Mouse (Mus musculus): ENCODE measurements around the gene Fam126a. TPM values are rescaled to one million over a fixed set of nuclear protein-coding genes. Genes with fewer than 3 reads are reported as not detected.

Fam126a gene
- total RNA-seq, 2 experiments from 2014 or later = 14.9 to 19.6 TPM

DNA sequence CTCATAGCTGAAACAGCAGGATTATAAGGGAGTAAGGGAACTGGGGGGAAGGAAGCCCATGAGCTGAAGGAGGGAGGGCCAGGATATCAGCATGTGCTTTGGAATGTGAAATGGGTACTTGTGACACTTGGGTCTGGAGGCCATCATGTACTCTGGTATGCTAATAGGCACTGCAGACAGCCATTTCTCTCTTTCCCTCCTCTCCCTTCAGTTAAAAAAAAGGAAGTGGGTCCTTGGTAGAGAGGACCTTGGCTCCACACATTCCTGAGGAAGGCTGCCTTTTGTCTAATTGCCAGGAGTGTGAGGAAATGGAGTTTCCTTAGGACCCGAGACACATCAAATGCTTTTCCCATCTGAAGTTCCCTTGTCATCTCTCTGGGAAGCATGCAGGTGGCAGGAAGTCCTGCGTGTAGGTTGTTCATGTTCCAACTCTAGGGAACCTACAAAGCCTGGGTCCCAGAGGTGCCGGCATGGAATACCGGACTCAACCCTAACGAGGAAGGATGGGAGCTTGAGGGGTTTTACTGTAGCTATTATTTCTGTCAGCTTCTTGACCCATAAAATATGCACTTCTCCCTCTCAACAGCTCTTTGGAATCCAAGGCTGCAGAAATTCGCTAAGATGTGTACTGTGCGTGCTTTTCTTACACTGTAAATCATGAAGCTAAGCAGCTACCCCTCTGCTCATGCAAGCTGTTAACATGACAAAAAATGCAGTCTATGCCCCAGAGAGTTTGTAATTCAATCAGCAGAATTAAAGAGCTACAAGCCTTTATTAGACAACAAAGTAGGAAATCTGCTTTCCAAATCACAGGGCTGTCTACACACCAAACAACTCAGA lies 110.4 kb downstream of the Fam126a start:
- Histone ChIP-seq H3K4me3 (no peak overlapping the region), H3K27ac (no peak overlapping the region)
- intact Hi-C loops (cut with DNase I) = no loop called here
- no peak for TF ChIP-seq CTCF (IDR thresholded peaks at IDR 0.05)
- no peak for DNase-seq (ENCODE audit: extremely low spot score in 1 of 2, low spot score in 2 of 2)

DNA sequence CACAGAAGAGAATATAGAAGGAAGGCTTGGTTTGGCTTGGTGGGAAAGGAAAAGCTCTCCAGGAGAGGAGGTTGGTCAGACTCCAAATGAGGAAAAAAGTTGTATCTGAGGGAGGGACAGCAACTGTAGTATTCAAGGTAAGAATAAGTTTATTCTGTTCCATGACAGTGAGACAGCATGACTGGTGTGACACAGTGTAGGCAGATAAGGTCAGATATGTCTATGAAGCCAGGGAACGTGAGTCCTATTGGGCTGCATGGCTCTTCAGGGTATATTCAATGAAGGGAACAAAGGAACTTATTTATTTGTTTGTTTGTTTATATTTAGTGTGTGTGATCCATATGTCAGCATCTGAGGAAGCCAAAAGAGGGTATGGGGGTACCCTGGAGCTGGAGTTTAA lies 113.2 kb downstream of the Fam126a start:
- Histone ChIP-seq H3K4me3 (no peak overlapping the region), H3K27ac (no peak overlapping the region)
- no peak for DNase-seq (ENCODE audit: extremely low spot score in 1 of 2, low spot score in 2 of 2)
- intact Hi-C loops (cut with DNase I) = no loop called here
- no peak for TF ChIP-seq CTCF (IDR thresholded peaks at IDR 0.05)

DNA sequence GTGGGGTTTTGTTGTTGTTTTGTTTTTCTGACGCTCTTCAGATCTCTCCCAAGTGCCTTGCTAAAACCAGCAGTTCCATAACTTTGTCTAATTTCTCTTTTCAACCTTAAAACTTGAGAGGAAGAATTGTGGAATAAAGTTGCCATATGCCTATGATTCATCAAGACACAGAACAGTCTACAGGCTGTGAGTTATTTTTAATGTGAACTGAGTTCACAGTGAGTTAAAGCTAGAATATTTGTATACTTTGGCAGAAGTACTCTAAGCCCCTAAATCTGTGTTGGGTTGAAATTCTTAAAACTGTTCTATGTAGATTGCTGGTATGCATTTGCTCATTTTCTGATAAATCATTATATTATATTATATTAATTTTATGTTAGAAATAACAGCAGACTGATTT lies 118.9 kb downstream of the Fam126a start:
- DNase-seq (ENCODE audit: extremely low spot score in 1 of 2, low spot score in 2 of 2) = no peak
- Histone ChIP-seq H3K27ac (no peak overlapping the region; the same call in 1 of the 2 replicates), H3K4me3 (no peak overlapping the region)
- intact Hi-C loops (cut with DNase I) = no loop called here
- no peak for TF ChIP-seq CTCF (IDR thresholded peaks at IDR 0.05)

DNA sequence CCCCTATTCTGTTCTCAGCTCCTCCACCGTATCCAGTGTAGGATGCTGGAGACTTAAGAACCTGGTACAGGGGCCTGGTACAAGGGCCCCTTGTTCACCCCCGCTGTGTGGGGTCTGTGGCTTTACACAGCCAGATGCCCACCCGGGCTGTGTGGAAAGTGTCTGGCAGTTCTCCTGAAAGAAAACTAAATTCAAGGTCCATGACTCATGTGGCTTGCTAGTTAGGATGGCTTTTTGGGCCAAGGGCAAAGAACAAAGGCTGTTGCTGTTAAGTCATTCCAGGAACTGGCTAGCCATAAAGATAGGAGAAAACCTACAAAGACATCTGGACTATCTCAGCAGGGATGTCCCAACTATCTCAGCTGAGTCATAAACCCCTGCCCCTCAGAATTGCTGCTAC lies 121.2 kb downstream of the Fam126a start:
- TF ChIP-seq CTCF (IDR thresholded peaks at IDR 0.05) = no peak
- H3K4me3 ChIP-seq = no peak overlapping the region
- intact Hi-C loops (cut with DNase I) = no loop called here
- H3K27ac ChIP-seq = no peak overlapping the region
- DNase-seq (ENCODE audit: extremely low spot score in 1 of 2, low spot score in 2 of 2) = no peak

DNA sequence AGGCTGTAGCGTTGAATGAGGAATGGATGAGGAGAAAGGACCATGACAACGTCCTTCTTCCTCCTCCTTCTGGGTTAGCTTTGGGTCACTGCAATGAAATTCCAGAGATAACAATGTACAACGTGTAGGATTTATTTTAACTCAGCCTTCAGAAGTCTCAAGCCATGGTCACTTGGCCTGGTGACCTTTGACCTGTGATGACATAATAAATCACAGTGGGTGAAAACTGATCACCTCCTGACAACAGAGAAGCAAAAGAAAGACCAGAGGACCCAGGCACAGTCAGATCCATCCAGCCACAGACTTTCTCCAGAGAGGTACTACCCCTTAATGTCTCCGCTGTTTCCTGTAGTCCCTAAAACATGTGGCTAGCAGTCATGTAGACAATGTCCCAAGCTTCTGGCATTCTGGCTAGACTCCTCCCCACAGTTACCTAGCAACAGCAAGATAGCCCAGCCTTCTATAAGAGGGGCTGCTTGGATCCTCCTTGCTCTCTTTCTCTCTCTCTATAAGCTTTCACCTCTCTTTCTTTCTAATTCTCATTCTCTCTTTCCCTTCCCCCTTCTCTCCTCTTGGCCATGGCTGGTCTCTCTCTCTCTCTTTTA lies 121.9 kb downstream of the Fam126a start:
- intact Hi-C loops (cut with DNase I) = no loop called here
- H3K27ac ChIP-seq = no peak overlapping the region
- TF ChIP-seq CTCF (IDR thresholded peaks at IDR 0.05) = no peak
- DNase-seq (ENCODE audit: extremely low spot score in 1 of 2, low spot score in 2 of 2) = no peak
- no peak overlapping the region for H3K4me3 ChIP-seq

DNA sequence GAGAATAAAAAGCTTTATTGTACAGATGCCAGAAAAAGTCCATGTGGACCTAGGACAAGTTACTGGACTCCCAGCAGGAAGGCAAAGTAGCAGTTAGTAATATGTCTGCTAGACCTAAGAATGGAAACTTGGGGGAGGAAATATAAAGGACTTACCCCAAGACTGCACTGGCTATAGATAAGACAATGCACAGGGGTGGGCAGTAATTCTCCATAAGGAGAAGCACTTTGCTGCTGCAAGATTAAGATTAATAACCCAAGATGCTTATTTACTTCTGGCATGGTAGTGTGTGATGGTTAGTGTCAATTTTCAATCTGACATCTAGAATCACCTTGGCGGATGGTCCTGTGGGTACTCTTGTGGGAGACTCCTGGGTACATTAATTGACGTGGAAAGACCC lies 128.3 kb downstream of the Fam126a start:
- Histone ChIP-seq H3K27ac (no peak overlapping the region), H3K4me3 (no peak overlapping the region)
- TF ChIP-seq CTCF (IDR thresholded peaks at IDR 0.05) = no peak
- intact Hi-C loops (cut with DNase I) = no loop called here
- no peak for DNase-seq (ENCODE audit: extremely low spot score in 1 of 2, low spot score in 2 of 2)

DNA sequence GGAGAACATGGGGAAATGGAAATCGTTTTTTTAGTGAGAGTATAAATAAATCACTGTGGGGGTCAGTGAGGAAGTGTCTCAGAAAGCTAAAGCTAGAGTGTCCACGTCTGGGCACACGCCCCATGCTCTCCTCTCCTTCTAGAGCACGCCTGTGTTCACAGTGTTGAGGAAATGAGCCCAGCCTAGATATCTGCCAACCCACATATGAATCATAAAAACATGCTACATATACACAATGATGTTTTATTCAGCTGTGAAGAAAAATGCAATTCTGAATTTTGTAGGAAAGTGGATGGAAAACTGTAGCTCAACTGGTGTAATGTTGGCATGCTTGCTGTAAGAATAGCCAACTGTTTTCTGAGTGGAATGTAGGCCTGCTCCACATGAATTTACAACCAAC lies 130.3 kb downstream of the Fam126a start:
- no peak for TF ChIP-seq CTCF (IDR thresholded peaks at IDR 0.05)
- no peak overlapping the region for H3K4me3 ChIP-seq
- H3K27ac ChIP-seq = no peak overlapping the region
- no peak for DNase-seq (ENCODE audit: extremely low spot score in 1 of 2, low spot score in 2 of 2)
- intact Hi-C loops (cut with DNase I) = no loop called here

DNA sequence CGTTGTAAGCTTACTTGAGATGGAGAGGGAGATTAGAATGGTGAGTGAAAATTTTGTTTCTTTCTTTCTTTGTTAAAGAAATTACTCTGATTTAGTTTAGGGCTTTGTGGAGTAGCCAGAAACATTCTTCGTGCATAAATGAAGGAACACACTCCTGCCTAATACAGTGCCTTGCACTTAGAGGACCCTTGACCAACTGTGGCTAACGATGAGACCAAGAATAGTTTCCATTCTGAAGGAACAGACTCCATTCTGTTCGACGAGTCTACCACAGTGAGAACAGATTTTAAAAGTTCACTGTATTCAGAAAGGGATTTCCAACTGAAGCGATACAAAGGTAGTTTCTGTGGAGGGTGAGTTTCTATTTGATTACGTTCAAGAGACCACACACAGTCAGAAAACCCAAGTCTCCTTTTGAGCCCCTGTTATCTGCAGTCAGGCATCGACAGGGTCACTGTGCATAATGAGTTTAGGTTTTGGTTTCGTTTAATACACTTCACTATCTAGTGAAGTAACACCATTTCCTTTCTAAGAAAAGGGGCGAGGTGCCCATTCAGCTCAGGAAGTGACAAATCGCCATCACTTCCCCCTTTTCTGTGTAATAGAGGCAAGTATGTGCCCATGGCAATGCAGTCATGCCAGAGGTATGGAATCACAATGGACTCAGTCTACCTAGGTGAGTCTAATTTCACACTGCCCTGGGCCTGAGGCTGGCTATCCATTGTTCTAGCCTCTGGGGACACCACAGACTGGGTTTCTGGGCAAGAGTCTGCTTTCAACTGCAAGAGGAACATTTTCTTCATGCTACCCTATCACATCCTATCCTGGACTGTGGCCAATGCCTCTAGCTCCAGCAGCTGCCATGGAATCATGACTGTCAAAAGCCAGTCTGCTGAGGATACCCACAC lies 136.4 kb downstream of the Fam126a start:
- no peak for DNase-seq (ENCODE audit: extremely low spot score in 1 of 2, low spot score in 2 of 2)
- Histone ChIP-seq H3K27ac (no peak overlapping the region), H3K4me3 (no peak overlapping the region)
- intact Hi-C loops (cut with DNase I) = no loop called here
- TF ChIP-seq CTCF (IDR thresholded peaks at IDR 0.05) = no peak

DNA sequence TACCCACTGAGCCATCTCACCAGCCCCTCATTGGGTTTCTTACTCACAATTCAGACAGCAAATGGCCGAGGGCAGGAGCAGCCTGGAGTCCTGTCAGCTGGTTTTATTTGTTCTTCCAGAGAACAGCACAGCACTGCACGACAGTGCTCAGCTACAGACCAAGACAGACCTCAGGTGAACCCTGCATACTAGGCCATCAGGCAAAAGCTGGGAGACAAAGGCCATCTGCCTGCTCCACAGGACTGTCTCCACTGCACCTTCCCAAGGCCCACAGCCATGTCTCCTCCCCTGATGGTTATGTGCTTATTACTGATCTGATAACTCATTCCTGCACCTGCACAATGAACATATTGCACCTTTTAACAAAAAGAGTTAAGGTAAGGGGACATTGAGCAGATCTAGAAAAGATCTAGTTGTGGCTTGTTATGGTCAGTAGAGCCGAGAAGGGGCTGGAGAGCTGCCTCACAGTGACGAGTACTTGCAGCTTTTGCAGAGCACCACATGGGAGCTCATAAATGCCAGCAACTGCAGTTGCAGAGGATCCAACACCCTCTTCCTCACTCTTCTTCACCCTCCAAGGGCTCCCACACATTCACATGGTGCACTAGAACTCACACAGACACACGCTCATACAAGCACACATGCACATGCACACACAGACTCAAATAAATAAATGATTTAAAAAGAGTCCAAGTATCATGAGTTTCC lies 137.2 kb downstream of the Fam126a start:
- intact Hi-C loops (cut with DNase I) = no loop called here
- TF ChIP-seq CTCF (IDR thresholded peaks at IDR 0.05) = no peak
- Histone ChIP-seq H3K4me3 (no peak overlapping the region), H3K27ac (no peak overlapping the region)
- no peak for DNase-seq (ENCODE audit: extremely low spot score in 1 of 2, low spot score in 2 of 2)

DNA sequence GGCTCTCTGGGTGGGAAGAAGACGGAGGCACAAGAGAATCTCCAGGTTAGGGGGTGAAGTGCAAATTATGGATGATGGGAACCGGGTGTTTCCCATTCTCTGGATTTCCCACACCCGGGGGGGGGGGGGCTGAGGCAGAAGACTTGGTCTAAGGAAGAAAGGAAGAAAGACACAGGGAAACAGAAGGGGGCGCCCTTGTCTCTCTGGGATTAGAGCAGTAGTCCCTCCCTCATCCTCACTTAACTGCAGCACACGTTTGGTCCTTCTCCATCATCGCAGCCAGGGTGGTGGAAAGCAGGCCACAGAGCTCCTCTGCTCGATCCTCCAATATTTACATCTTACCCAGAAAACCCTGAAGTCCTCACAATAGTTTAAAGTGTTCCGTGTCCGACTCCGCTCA lies 139.8 kb downstream of the Fam126a start:
- intact Hi-C loops (cut with DNase I) = loop anchor here (1.0 kb wide), 1 partner anchor 187 kb away; no protein-coding TSS in a partner anchor
- peak; percentile 66 for TF ChIP-seq CTCF (IDR thresholded peaks at IDR 0.05)
- Histone ChIP-seq H3K4me3 (no peak overlapping the region), H3K27ac (no peak overlapping the region)
- DNase-seq (ENCODE audit: extremely low spot score in 1 of 2, low spot score in 2 of 2) = peak; percentile 67 to 78

DNA sequence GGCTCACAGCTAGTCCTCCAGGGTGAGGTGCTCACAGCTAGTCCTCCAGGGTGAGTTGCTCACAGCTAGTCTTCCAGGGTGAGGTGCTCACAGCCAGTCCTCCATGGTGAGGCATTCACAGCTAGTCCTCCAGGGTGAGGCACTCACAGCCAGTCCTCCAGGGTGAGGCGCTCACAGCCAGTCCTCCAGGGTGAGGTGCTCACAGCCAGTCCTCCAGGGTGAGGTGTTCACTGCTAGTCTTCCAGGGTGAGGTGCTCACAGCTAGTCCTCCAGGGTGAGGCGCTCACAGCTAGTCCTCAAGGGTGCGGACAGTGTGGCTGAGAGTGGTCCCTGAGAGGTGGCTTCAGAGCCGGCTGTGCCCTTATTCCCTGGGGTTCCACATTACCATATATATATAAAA lies 141.0 kb downstream of the Fam126a start:
- no peak for TF ChIP-seq CTCF (IDR thresholded peaks at IDR 0.05)
- Histone ChIP-seq H3K4me3 (no peak overlapping the region), H3K27ac (no peak overlapping the region)
- intact Hi-C loops (cut with DNase I) = no loop called here
- no peak for DNase-seq (ENCODE audit: extremely low spot score in 1 of 2, low spot score in 2 of 2)
